Mouse (Mus musculus) left cerebral cortex, postnatal 14 days (tissue): ENCODE data around the gene Pdik1l. TPM values are rescaled to one million over a fixed set of nuclear protein-coding genes. Genes with fewer than 3 reads are reported as not detected.
A peak's percentile ranks its signal among the peaks of the same experiment; 100 is the strongest.

ENCODE experiments used
- DNase-seq, 2 experiments: peaks; one replicate each; pipeline ENCODE4 v3.0.0; 2021 to 2022; ENCODE audit warnings: low spot score in 2 of 2, mixed read lengths in 1 of 2
- intact Hi-C: fragments of 180-260 bp; cut with DNase I; formaldehyde crosslinking; loops from one replicate; pipeline ENCODE4 v1.15.1; 2025
- long read RNA-seq, 2 experiments: library from polyadenylated mRNA; stranded (forward); transcript quantifications; one replicate each; pipeline ENCODE4 v2.0.0; 2021
- total RNA-seq, 2 experiments: library from RNA; stranded (reverse); gene quantifications; 2 replicates each; pipeline ENCODE4 v1.2.3; 2021

The Pdik1l gene
- total RNA-seq, result 10 to 100 TPM; 16.1 to 16.4 TPM
- long read RNA-seq, experiment 1, full-length matches to known transcripts, result 13 of 14 reads
- long read RNA-seq, experiment 1, partial matches to known transcripts, result 0 of 14 reads
- long read RNA-seq, experiment 1, other reads (novel, unspliced or antisense), result 1 of 14 reads
- long read RNA-seq, experiment 2, full-length matches to known transcripts, result 14 of 15 reads
- long read RNA-seq, experiment 2, partial matches to known transcripts, result 0 of 15 reads
- long read RNA-seq, experiment 2, other reads (novel, unspliced or antisense), result 1 of 15 reads

- peak; percentile 72 to 74 for DNase-seq
- intact Hi-C loops, result loop anchor here (2.0 to 5.0 kb wide), 3 partner anchors 39 to 101 kb away; partner anchors contain the start of gene Cep85
These were observed at the start of gene Pdik1l for GRCm38 (mm10) chr4:134287575-134288025. Pdik1l (minus strand) TSS chr4:134287895.

GRCm38 (mm10) chr4:134330281-134330680, 42.6 kb upstream of the Pdik1l start:
- intact Hi-C loops, result no loop called here

GRCm38 (mm10) chr4:134328832-134329231, 41.1 kb upstream of the Pdik1l start:
- intact Hi-C loops, result no loop called here
- DNase-seq, result no peak

More at GRCm38 (mm10) chr4:134330281-134330680, 42.6 kb upstream of the Pdik1l start:
- DNase-seq, result no peak

GRCm38 (mm10) chr4:134328151-134328550, 40.5 kb upstream of the Pdik1l start:
- intact Hi-C loops, result no loop called here
- no peak for DNase-seq

GRCm38 (mm10) chr4:134326859-134327530, 39.3 kb upstream of the Pdik1l start:
- intact Hi-C loops, result no loop called here
- no peak for DNase-seq

- intact Hi-C loops, result no loop called here
- DNase-seq, result no peak
These were observed 37.0 kb upstream of the Pdik1l start for GRCm38 (mm10) chr4:134324655-134325054.

GRCm38 (mm10) chr4:134321524-134321923, 33.8 kb upstream of the Pdik1l start:
- DNase-seq, result no peak
- intact Hi-C loops, result no loop called here

GRCm38 (mm10) chr4:134319674-134320073, 32.0 kb upstream of the Pdik1l start:
- intact Hi-C loops, result no loop called here
- DNase-seq, result no peak

- intact Hi-C loops, result no loop called here
- no peak for DNase-seq
These were observed 31.4 kb upstream of the Pdik1l start for GRCm38 (mm10) chr4:134319074-134319473.

GRCm38 (mm10) chr4:134316390-134316789, 28.7 kb upstream of the Pdik1l start:
- intact Hi-C loops, result no loop called here
- no peak for DNase-seq

GRCm38 (mm10) chr4:134315470-134315869, 27.8 kb upstream of the Pdik1l start:
- intact Hi-C loops, result no loop called here
- DNase-seq, result no peak

GRCm38 (mm10) chr4:134314876-134315275, 27.2 kb upstream of the Pdik1l start, which contains the start of gene Trim63:
Trim63 (plus strand) TSS chr4:134315120.
- intact Hi-C loops, result no loop called here
- DNase-seq, result no peak

GRCm38 (mm10) chr4:134314081-134314655, 26.5 kb upstream of the Pdik1l start:
- DNase-seq, result no peak
- intact Hi-C loops, result no loop called here

- DNase-seq, result no peak
- intact Hi-C loops, result no loop called here
These were observed 25.2 kb upstream of the Pdik1l start for GRCm38 (mm10) chr4:134312901-134313300.

GRCm38 (mm10) chr4:134312341-134312740, 24.6 kb upstream of the Pdik1l start:
- no peak for DNase-seq
- intact Hi-C loops, result no loop called here

- DNase-seq, result no peak
- intact Hi-C loops, result no loop called here
These were observed 24.1 kb upstream of the Pdik1l start for GRCm38 (mm10) chr4:134311784-134312183.

GRCm38 (mm10) chr4:134310656-134311055, 23.0 kb upstream of the Pdik1l start:
- DNase-seq, result no peak
- intact Hi-C loops, result no loop called here

- no peak for DNase-seq
- intact Hi-C loops, result no loop called here
These were observed 22.4 kb upstream of the Pdik1l start for GRCm38 (mm10) chr4:134310106-134310505.

GRCm38 (mm10) chr4:134307367-134308072, 19.8 kb upstream of the Pdik1l start:
- intact Hi-C loops, result no loop called here
- peak; percentile 65 to 76 for DNase-seq

GRCm38 (mm10) chr4:134306963-134307362, 19.3 kb upstream of the Pdik1l start:
- intact Hi-C loops, result no loop called here
- no peak for DNase-seq
